Mouse (Mus musculus): Measurements from ENCODE around the gene Vti1a. TPM values are rescaled to one million over a fixed set of nuclear protein-coding genes. Genes with fewer than 3 reads are reported as not detected.

The Vti1a gene
- polyA plus RNA-seq, 2 experiments: 6.9 to 11.9 TPM

DNA sequence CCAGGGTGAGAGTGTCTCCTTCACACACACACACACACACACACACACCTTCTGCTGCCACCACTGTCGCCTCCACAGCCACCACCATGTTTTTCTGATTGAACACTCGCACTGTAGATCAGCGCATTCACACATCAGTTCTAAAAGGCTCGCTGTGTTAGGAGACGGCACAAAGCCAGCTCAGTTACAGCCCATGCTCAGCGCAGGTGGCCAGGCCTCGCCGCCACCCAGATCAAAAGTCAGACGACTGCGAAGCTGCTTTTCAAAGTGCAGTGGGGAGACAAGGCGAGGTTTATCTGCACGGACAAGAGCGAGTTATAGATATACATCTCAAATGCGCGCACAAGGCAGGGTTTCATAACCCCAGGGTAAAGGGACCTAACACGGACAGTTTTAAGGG, 191.7 kb downstream of the Vti1a start:
- WGBS (ENCODE audit: insufficient replicate concordance): 72% methylated on average over 16 of the region's 16 CpGs
- H3K4me3 ChIP-seq (ENCODE audit: insufficient read depth in 1 of 2, low read depth in 2 of 2, low read length in 2 of 2): no peak overlapping the region
- no peak overlapping the region for H3K9ac ChIP-seq (replicated peaks)
- no peaks in the 10 kb centered on the region for H3K9me3 ChIP-seq (ENCODE audit: control insufficient read depth, low read length)
- no peak overlapping the region for H3K4me2 ChIP-seq (ENCODE audit: low read depth)
- no peaks in the 10 kb centered on the region for H3K36me3 ChIP-seq (replicated peaks; ENCODE audit: control insufficient read depth, insufficient read depth, low read depth)
- H3K4me1 ChIP-seq (replicated peaks; ENCODE audit: control insufficient read depth in 2 of 2, insufficient read depth in 2 of 2, low read length in 1 of 2): no peaks in the 10 kb centered on the region
- no peaks in the 10 kb centered on the region for H3K27me3 ChIP-seq (ENCODE audit: control insufficient read depth, insufficient read depth, low read length)
- no peak for TF ChIP-seq CTCF (IDR thresholded peaks at IDR 0.05; ENCODE audit: low read depth)
- no peak for TF ChIP-seq EP300 (IDR thresholded peaks at IDR 0.05; ENCODE audit: low read depth)
- no peak overlapping the region for H3K27ac ChIP-seq
- DNase-seq (ENCODE audit: low read depth in 3 of 3, low spot score in 3 of 3): no peak
- ATAC-seq (ENCODE audit: insufficient read depth): no peak

DNA sequence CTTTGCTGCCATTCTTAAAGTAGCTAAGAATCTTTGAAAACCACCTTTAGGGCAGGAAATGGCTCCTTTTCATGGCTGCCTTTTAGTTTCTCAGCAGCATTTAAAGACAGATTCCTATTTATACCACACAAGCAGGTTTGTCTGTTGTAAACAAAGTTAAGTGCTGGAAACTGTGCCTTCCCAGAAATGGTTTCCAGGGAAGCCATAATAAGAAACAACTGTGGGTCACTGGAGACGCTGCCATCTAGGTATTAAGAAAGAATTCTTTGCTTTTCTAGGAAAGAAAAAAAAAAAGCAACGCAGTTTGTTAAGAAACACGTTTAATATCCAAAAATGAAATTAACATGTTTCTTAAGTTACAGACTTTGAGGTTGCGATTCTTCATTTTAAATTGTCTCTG, 192.1 kb downstream of the Vti1a start:
- no peak for TF ChIP-seq EP300 (IDR thresholded peaks at IDR 0.05; ENCODE audit: low read depth)
- TF ChIP-seq CTCF (IDR thresholded peaks at IDR 0.05; ENCODE audit: low read depth): no peak
- H3K4me3 ChIP-seq (ENCODE audit: insufficient read depth in 1 of 2, low read depth in 2 of 2, low read length in 2 of 2): no peak overlapping the region
- H3K4me2 ChIP-seq (ENCODE audit: low read depth): no peak overlapping the region
- H3K36me3 ChIP-seq (replicated peaks; ENCODE audit: control insufficient read depth, insufficient read depth, low read depth): no peaks in the 10 kb centered on the region
- ATAC-seq (ENCODE audit: insufficient read depth) (no peak), DNase-seq (ENCODE audit: low read depth in 3 of 3, low spot score in 3 of 3) (no peak)
- H3K27ac ChIP-seq: no peak overlapping the region
- H3K9ac ChIP-seq (replicated peaks): no peak overlapping the region
- WGBS (ENCODE audit: insufficient replicate concordance): 84% methylated on average over 4 of the region's 4 CpGs
- no peaks in the 10 kb centered on the region for H3K9me3 ChIP-seq (ENCODE audit: control insufficient read depth, low read length)
- H3K4me1 ChIP-seq (replicated peaks; ENCODE audit: control insufficient read depth in 2 of 2, insufficient read depth in 2 of 2, low read length in 1 of 2): no peaks in the 10 kb centered on the region
- no peaks in the 10 kb centered on the region for H3K27me3 ChIP-seq (ENCODE audit: control insufficient read depth, insufficient read depth, low read length)

DNA sequence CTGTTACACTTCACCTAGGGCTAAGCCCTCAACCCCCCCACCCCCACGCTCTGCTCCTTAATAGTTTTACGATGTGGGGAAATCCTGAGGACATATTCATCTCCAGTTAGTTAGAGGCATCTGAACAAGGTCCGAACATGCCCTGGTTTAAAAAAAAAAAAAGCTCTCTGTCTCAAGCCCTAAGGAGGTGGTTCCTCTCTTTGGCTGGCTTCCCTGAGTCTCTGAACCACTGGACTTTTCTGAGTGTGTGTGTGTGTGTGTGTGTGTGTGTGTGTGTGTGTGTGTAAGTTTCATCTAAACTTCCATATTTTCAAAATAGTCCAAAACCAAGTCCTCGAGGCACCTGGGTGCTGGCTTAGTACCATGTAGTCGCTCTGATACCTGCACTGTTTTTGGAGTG, 192.9 kb downstream of the Vti1a start:
- Histone ChIP-seq H3K36me3 (replicated peaks; ENCODE audit: control insufficient read depth, insufficient read depth, low read depth) (no peaks in the 10 kb centered on the region), H3K4me1 (replicated peaks; ENCODE audit: control insufficient read depth in 2 of 2, insufficient read depth in 2 of 2, low read length in 1 of 2) (no peaks in the 10 kb centered on the region), H3K4me3 (ENCODE audit: insufficient read depth in 1 of 2, low read depth in 2 of 2, low read length in 2 of 2) (no peak overlapping the region), H3K4me2 (ENCODE audit: low read depth) (no peak overlapping the region), H3K27ac (no peak overlapping the region), H3K9me3 (ENCODE audit: control insufficient read depth, low read length) (no peaks in the 10 kb centered on the region), H3K9ac (replicated peaks) (no peak overlapping the region), H3K27me3 (ENCODE audit: control insufficient read depth, insufficient read depth, low read length) (no peaks in the 10 kb centered on the region)
- ATAC-seq (ENCODE audit: insufficient read depth) (no peak), DNase-seq (ENCODE audit: low read depth in 3 of 3, low spot score in 3 of 3) (no peak)
- WGBS (ENCODE audit: insufficient replicate concordance): 76% methylated on average over 5 of the region's 5 CpGs
- no peak for TF ChIP-seq EP300 (IDR thresholded peaks at IDR 0.05; ENCODE audit: low read depth)
- no peak for TF ChIP-seq CTCF (IDR thresholded peaks at IDR 0.05; ENCODE audit: low read depth)

DNA sequence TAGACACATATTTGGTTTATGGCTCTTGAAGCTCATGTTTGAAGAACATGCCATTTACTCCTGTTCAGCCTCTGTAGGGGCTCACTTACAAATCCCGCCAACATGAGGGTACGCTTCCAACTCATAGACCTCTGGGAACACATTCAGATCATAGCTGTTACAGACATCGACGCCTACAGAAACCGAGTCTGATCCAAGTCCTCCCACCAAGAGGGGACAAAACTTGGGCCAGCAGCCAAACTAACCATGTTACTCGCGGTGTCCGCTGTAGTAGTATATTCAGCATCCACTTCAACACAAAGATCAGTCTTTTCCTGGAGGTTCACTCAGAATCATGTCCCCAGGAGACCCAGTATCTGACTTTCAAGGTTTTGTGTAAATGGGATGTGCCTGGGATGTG, 193.5 kb downstream of the Vti1a start:
- H3K9me3 ChIP-seq (ENCODE audit: control insufficient read depth, low read length): no peaks in the 10 kb centered on the region
- H3K4me3 ChIP-seq (ENCODE audit: insufficient read depth in 1 of 2, low read depth in 2 of 2, low read length in 2 of 2): no peak overlapping the region
- H3K27me3 ChIP-seq (ENCODE audit: control insufficient read depth, insufficient read depth, low read length): no peaks in the 10 kb centered on the region
- H3K4me1 ChIP-seq (replicated peaks; ENCODE audit: control insufficient read depth in 2 of 2, insufficient read depth in 2 of 2, low read length in 1 of 2): no peaks in the 10 kb centered on the region
- no peaks in the 10 kb centered on the region for H3K36me3 ChIP-seq (replicated peaks; ENCODE audit: control insufficient read depth, insufficient read depth, low read depth)
- 87% methylated on average over 8 of the region's 8 CpGs for WGBS (ENCODE audit: insufficient replicate concordance)
- no peak overlapping the region for H3K9ac ChIP-seq (replicated peaks)
- TF ChIP-seq CTCF (IDR thresholded peaks at IDR 0.05; ENCODE audit: low read depth): no peak
- no peak for TF ChIP-seq EP300 (IDR thresholded peaks at IDR 0.05; ENCODE audit: low read depth)
- DNase-seq (ENCODE audit: low read depth in 3 of 3, low spot score in 3 of 3): no peak
- H3K4me2 ChIP-seq (ENCODE audit: low read depth): no peak overlapping the region
- no peak overlapping the region for H3K27ac ChIP-seq
- ATAC-seq (ENCODE audit: insufficient read depth): no peak

DNA sequence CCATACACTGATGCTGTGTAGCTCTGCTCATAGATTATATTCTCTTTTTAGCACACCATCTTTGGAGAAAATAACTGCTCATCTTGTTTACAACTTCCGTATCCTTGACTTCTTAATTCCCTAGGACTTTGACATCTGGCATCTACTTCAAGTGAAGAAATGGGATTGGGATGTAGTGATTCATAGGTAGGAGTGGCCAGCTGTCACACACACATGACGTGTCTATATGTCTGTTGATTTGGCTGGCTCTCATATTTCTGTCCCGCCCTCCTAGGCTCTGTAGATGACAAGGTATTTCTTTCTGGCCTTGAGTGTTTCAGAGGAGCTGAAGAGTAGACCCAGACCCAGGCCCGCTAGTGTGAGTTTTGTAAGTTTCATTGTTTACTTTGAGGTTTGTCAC, 197.8 kb downstream of the Vti1a start:
- Histone ChIP-seq H3K4me3 (ENCODE audit: insufficient read depth in 1 of 2, low read depth in 2 of 2, low read length in 2 of 2) (no peak overlapping the region), H3K36me3 (replicated peaks; ENCODE audit: control insufficient read depth, insufficient read depth, low read depth) (no peaks in the 10 kb centered on the region), H3K27me3 (ENCODE audit: control insufficient read depth, insufficient read depth, low read length) (no peaks in the 10 kb centered on the region), H3K4me2 (ENCODE audit: low read depth) (no peak overlapping the region), H3K9me3 (ENCODE audit: control insufficient read depth, low read length) (no peaks in the 10 kb centered on the region), H3K4me1 (replicated peaks; ENCODE audit: control insufficient read depth in 2 of 2, insufficient read depth in 2 of 2, low read length in 1 of 2) (no peaks in the 10 kb centered on the region; a peak in 1 of 4 replicates), H3K9ac (replicated peaks) (no peak overlapping the region), H3K27ac (no peak overlapping the region)
- TF ChIP-seq CTCF (IDR thresholded peaks at IDR 0.05; ENCODE audit: low read depth): no peak
- no peak for TF ChIP-seq EP300 (IDR thresholded peaks at IDR 0.05; ENCODE audit: low read depth)
- ATAC-seq (ENCODE audit: insufficient read depth) (no peak), DNase-seq (ENCODE audit: low read depth in 3 of 3, low spot score in 3 of 3) (no peak)
- WGBS (ENCODE audit: insufficient replicate concordance): 67% methylated on average over 4 of the region's 4 CpGs
